In the genomic region with DNA sequence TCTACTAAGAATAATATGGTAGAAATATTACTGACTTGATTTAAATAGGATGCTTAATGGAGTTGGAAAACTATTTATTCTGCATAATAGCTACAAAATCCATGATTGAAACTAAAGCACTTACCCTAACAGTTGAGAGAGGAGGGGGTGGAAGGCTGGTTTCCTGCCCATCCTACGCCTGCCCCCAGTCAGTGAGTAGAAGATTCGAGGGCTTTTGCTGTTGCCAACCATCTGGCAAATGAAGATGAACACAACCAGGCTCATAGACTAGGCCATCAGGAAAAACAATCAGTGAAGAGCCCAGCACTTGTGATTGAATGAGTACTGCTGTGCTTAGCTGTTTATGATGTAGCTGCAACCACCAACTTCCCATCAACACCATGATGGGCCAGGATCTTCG, we compare ENCODE assay signal across 21 mouse cellular contexts.
"Had no signal": no experiment of that assay in that cellular context is flagged by ENCODE, and none has a peak within 500 bp of the region (broad histone marks: within the 10 kb centered on the region; RNA-seq: fewer than 3 reads in every experiment).

No protein-coding gene starts in this region.

- H3K36me3 ChIP-seq: limb, embryonic 12.5 days; limb, embryonic 15.5 days; liver, embryonic 15.5 days; lung, embryonic 15.5 days; midbrain, embryonic 10.5 days; midbrain, embryonic 13.5 days; neural tube, embryonic 13.5 days had no signal

- H3K4me1 ChIP-seq: liver, embryonic 15.5 days; lung, embryonic 15.5 days; megakaryocyte, embryonic 14.5 days; midbrain, embryonic 10.5 days; midbrain, embryonic 13.5 days; neural tube, embryonic 13.5 days had no signal

- H3K27me3 ChIP-seq: limb, embryonic 12.5 days; limb, embryonic 15.5 days; liver, embryonic 15.5 days; lung, embryonic 15.5 days; megakaryocyte, embryonic 14.5 days; midbrain, embryonic 13.5 days; neural tube, embryonic 13.5 days had no signal

- H3K9ac ChIP-seq: limb, embryonic 12.5 days; limb, embryonic 15.5 days; liver, embryonic 15.5 days; lung, embryonic 15.5 days; midbrain, embryonic 13.5 days; neural tube, embryonic 13.5 days had no signal

- DNase-seq: kidney, adult 18-20 months; kidney, postnatal 10 days; kidney, postnatal 36 days; left cerebral cortex, postnatal 4 days; lung, adult 18-20 months; lung, postnatal 10 days; lung, postnatal 36 days; thymus, adult 18-20 months; thymus, postnatal 36 days had no signal

- H3K27ac ChIP-seq: limb, embryonic 12.5 days; limb, embryonic 15.5 days; liver, embryonic 15.5 days; lung, embryonic 15.5 days; midbrain, embryonic 10.5 days; midbrain, embryonic 13.5 days; neural tube, embryonic 13.5 days had no signal

- ATAC-seq: intestine, embryonic 16.5 days; midbrain, embryonic 13.5 days; midbrain, embryonic 16.5 days had no signal

- H3K4me3 ChIP-seq: limb, embryonic 12.5 days; limb, embryonic 15.5 days; liver, embryonic 15.5 days; lung, embryonic 15.5 days; megakaryocyte, embryonic 14.5 days; midbrain, embryonic 10.5 days; midbrain, embryonic 13.5 days; myocyte; neural tube, embryonic 13.5 days had no signal

- H3K9me3 ChIP-seq: limb, embryonic 12.5 days; limb, embryonic 15.5 days; liver, embryonic 15.5 days; lung, embryonic 15.5 days; megakaryocyte, embryonic 14.5 days; midbrain, embryonic 10.5 days; midbrain, embryonic 13.5 days; neural tube, embryonic 13.5 days had no signal

- H3K4me2 ChIP-seq: limb, embryonic 12.5 days; limb, embryonic 15.5 days; liver, embryonic 11.5 days; liver, embryonic 15.5 days; lung, embryonic 15.5 days; midbrain, embryonic 13.5 days; neural tube, embryonic 13.5 days had no signal
